23 mouse cellular contexts compared by ENCODE assay signal in the genomic region with DNA sequence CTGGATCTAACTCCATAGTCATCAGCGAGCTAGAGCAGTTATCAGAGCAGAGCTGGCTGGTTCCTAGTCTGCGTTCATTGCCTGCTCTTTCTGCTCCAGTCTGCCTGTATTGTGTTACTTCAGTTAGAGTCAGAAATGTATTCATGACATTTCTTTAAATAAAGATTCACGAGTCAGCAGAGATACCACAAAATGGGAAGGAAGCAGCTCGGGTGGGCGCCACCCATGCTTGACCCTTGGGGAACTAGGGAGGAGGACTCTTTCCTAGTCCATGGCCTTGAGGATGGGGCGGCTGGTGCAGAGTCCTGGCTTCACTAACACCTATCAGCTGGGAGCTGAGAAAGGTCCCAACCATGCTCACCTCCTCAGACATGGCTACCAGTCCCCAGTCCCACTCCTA. TPM values are rescaled to one million over a fixed set of nuclear protein-coding genes. Genes with fewer than 3 reads are reported as not detected.
DNase-seq lines count a peak whose midpoint lies in the region.
"Had no signal": no experiment of that assay in that cellular context is flagged by ENCODE, and none has a peak within 500 bp of the region (broad histone marks: within the 10 kb centered on the region; RNA-seq: fewer than 3 reads in every experiment).

No protein-coding gene starts in this region.

- H3K27me3 ChIP-seq in megakaryocyte, embryonic 14.5 days (replicated peaks) = no peaks in the 10 kb centered on the region
- H3K27me3 ChIP-seq: forebrain, embryonic 13.5 days; heart, embryonic 12.5 days; heart, embryonic 15.5 days; hindbrain, embryonic 13.5 days; intestine, embryonic 15.5 days had no signal

- peak; percentile 15 for DNase-seq in heart, adult 8-10 months (ENCODE audit: low spot score)
- no peak for DNase-seq in heart, postnatal 10 days
- DNase-seq in right cerebral cortex, postnatal 25 days = no peak
- no peak for DNase-seq in embryo, embryonic 11 days
- DNase-seq: adrenal gland, adult 2 months; adrenal gland, postnatal 14 days; cerebellum, adult 11-12 months; cerebellum, adult 8-10 months; cerebellum, postnatal 10 days; cerebellum, postnatal 36 days; gastrocnemius, postnatal 10 days; gastrocnemius, postnatal 36 days; heart, postnatal 14 days had no signal

- peak overlapping the region; percentile 49 for H3K27ac ChIP-seq in macrophage
- H3K27ac ChIP-seq: forebrain, embryonic 10.5 days; forebrain, embryonic 13.5 days; heart, embryonic 15.5 days; hindbrain, embryonic 10.5 days; hindbrain, embryonic 13.5 days; intestine, embryonic 15.5 days had no signal

- no peaks in the 10 kb centered on the region for H3K79me2 ChIP-seq in macrophage (ENCODE audit: inconsistent target)

- WGBS in macrophage (ENCODE audit: missing documents) = 45% methylated on average over 6 of the region's 6 CpGs

- intact Hi-C loops in heart, postnatal 10 days (cut with DNase I) = loop anchor here (5.0 kb wide), 1 partner anchor 53 kb away; no protein-coding TSS in a partner anchor

- H3K4me3 ChIP-seq in macrophage (ENCODE audit: inconsistent target) = no peak overlapping the region
- peak overlapping the region; percentile 44 for H3K4me3 ChIP-seq in megakaryocyte, embryonic 14.5 days (replicated peaks)
- H3K4me3 ChIP-seq: forebrain, embryonic 10.5 days; forebrain, embryonic 13.5 days; heart, embryonic 12.5 days; heart, embryonic 15.5 days; hindbrain, embryonic 10.5 days; hindbrain, embryonic 13.5 days; intestine, embryonic 15.5 days had no signal

- no peaks in the 10 kb centered on the region for H3K36me3 ChIP-seq in macrophage (ENCODE audit: inconsistent target)
- no peaks in the 10 kb centered on the region for H3K36me3 ChIP-seq in megakaryocyte, embryonic 14.5 days (replicated peaks; ENCODE audit: low read length)
- H3K36me3 ChIP-seq: forebrain, embryonic 10.5 days; heart, embryonic 12.5 days; heart, embryonic 15.5 days; hindbrain, embryonic 10.5 days; hindbrain, embryonic 13.5 days; intestine, embryonic 15.5 days had no signal

- H3K4me1 ChIP-seq in megakaryocyte, embryonic 14.5 days = peaks cover 12% of the 10 kb centered on the region
- H3K4me1 ChIP-seq: forebrain, embryonic 10.5 days; forebrain, embryonic 13.5 days; heart, embryonic 12.5 days; heart, embryonic 15.5 days; hindbrain, embryonic 10.5 days; hindbrain, embryonic 13.5 days; intestine, embryonic 15.5 days had no signal

- H3K9me3 ChIP-seq in megakaryocyte, embryonic 14.5 days = peaks cover 20% of the 10 kb centered on the region
- H3K9me3 ChIP-seq: forebrain, embryonic 10.5 days; forebrain, embryonic 13.5 days; heart, embryonic 12.5 days; heart, embryonic 15.5 days; hindbrain, embryonic 10.5 days; hindbrain, embryonic 13.5 days; intestine, embryonic 15.5 days had no signal

RNA-seq across cellular contexts. Expression of gene Ackr4, which starts 13.6 kb away (rescaled TPM):
- 1 to 10 TPM; 1.6 to 3.1 (median 1.8) TPM for total RNA-seq in heart, adult 8-10 months (2022)
- 1 to 10 TPM; 4.8 to 8.8 TPM for total RNA-seq in heart, postnatal 10 days (2021)
- not detected for total RNA-seq in macrophage (2018; cell fraction: chromatin; rRNA removed)
- total RNA-seq in macrophage (2018; cell fraction: cytosol; rRNA removed) = not detected
- not detected for total RNA-seq in macrophage (2018; cell fraction: nucleus; rRNA removed)
- not detected in 3 replicates for polyA plus RNA-seq in macrophage (2018)
- not detected in 2 replicates for polyA plus RNA-seq in megakaryocyte, embryonic 14.5 days (2012; ENCODE audit: insufficient read depth, low replicate concordance)
- total RNA-seq: granulocyte monocyte progenitor cell, adult 5-6 weeks had no signal
